Mouse (Mus musculus) testis, adult 2 months (tissue): ENCODE measurements around the gene Tmem208. TPM values are rescaled to one million over a fixed set of nuclear protein-coding genes. Genes with fewer than 3 reads are reported as not detected.

Experiments
- H3K27ac ChIP-seq: fragments of 200-500 bp; 2 replicates; pipeline ENCODE4 v1.5.1; 2012; ENCODE audit warnings: low read depth, low read length; ENCODE audit not compliant: control insufficient read depth, insufficient read depth
- H3K27me3 ChIP-seq: fragments of 200-500 bp; 2 replicates; pipeline ENCODE4 v1.6.1; 2012; ENCODE audit warnings: mild to moderate bottlenecking, low read length, moderate library complexity; ENCODE audit not compliant: control insufficient read depth, insufficient read depth
- H3K36me3 ChIP-seq: fragments of 200-500 bp; 2 replicates; pipeline ENCODE4 v1.6.1; 2012; ENCODE audit warnings: mild to moderate bottlenecking, low read length; ENCODE audit not compliant: control insufficient read depth, insufficient read depth
- H3K4me1 ChIP-seq: fragments of 200-500 bp; 2 replicates; pipeline ENCODE4 v1.6.1; 2012; ENCODE audit warnings: low read length; ENCODE audit not compliant: control insufficient read depth, insufficient read depth
- H3K4me3 ChIP-seq: fragments of 200-500 bp; 2 replicates; pipeline ENCODE4 v1.5.1; 2012; ENCODE audit warnings: low read depth, mild to moderate bottlenecking, low read length, moderate library complexity, mixed read lengths; ENCODE audit not compliant: control insufficient read depth
- CTCF ChIP-seq: fragments of 200-500 bp; IDR thresholded peaks from 2 replicates; pipeline ENCODE4 v1.5.1; 2012; ENCODE audit warnings: low read depth, mild to moderate bottlenecking, inconsistent platforms, low read length, moderate library complexity; ENCODE audit not compliant: control insufficient read depth, insufficient read depth, insufficient replicate concordance
- POLR2A ChIP-seq: fragments of 200-500 bp; IDR thresholded peaks from 2 replicates; pipeline ENCODE4 v1.6.1; 2012; ENCODE audit warnings: low read depth, mild to moderate bottlenecking, inconsistent platforms, low read length, moderate library complexity; ENCODE audit not compliant: control insufficient read depth
- polyA plus RNA-seq: library from polyadenylated mRNA; depleted of rRNA; stranded (reverse); fragments of >200 nt; gene quantifications from 2 replicates; pipeline ENCODE4 v1.2.3, GENCODE M21; 2012

Gene Tmem208
- polyA plus RNA-seq, 1 experiment = 32.4 TPM

DNA sequence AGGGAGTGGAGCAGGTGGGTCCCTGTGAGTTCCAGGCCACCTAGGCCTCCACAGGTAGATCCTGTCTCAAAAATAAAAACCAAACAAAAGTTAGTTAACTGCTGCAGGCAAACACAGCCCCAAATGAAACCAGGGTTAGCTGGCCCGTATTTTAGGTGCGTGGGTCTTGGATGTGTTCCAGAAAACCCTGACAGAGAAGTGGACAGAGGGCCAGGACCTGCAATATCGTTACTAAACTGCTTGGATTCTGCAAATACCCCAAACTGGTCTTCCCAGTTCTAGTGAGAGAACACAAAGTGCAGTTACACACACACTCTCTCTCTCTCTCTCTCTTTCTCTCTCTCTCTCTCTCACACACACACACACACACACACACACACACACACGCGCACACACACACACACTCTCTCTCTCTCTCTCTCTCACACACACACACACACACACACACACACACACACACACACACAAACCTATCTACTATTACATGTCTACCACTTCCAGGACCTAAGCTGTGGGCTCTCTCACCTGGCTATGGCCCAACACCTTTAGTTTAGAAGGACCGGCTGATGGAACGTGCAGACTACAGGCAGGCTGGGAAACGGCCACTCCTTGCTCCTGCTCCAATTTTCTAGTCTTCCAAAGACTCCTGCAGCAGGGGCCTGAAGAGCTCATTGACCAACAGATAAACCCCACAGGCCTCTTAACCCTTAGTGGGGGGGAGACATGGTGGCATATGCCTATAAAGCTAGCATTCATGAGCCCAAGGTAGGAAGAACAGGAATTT is 17.8 kb downstream of the Tmem208 start:
- no peak overlapping the region for H3K27ac ChIP-seq

GRCm38 (mm10) chr8:105345061-105345975 is 19.2 kb downstream of the Tmem208 start:
- H3K27ac ChIP-seq = no peak overlapping the region
- peaks cover 29% of the 10 kb centered on the region for H3K4me1 ChIP-seq
- no peaks in the 10 kb centered on the region for H3K27me3 ChIP-seq
- H3K36me3 ChIP-seq = no peaks in the 10 kb centered on the region; the same call in 1 of the 2 replicates
- H3K4me3 ChIP-seq = no peak overlapping the region
- TF ChIP-seq CTCF (no peak), POLR2A (no peak)

More for the DNA sequence above, 17.8 kb downstream of the Tmem208 start:
- TF ChIP-seq CTCF (no peak), POLR2A (no peak)
- no peaks in the 10 kb centered on the region; the same call in 1 of the 2 replicates for H3K36me3 ChIP-seq
- H3K4me3 ChIP-seq = no peak overlapping the region
- H3K27me3 ChIP-seq = no peaks in the 10 kb centered on the region
- H3K4me1 ChIP-seq = peaks cover 19% of the 10 kb centered on the region

DNA sequence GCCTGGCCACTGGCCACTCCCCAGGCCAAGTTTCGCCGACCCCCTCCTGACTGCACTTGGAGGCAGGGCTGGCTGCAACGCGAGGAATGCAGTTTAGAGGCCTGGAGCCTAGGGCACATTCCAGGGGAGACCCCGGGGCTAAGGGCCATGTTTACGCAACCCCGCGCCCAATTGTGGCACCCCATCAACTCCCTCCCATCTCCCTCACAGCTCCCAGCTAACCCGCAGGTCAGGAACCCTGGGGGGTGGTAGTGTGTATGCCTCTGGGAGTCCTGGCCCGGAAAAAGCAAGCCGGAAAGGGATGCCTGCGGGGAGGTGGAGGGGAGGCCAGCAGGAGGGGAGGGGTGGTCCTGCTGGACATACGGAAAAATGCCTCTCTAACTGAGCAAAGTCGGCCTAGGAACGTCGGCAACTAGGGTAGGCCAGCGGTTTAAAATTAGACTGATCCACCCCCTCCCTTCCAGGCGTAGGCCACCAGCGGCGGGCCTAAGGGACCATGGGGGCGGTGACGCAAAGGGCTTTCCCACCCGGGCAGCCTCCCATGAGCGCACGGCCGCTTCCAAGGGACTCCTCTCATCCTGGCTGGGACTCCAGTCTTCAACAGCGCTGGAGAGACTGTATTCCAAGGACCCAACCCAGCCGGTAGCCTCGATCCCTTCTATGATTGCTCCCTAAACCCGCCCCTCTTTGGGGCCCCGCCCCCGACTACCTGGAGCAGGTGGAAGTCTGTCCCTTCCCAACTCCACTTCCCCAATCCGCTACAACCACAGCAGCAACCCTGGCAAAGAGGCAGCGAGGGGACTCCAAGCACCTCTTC is 20.7 kb downstream of the Tmem208 start:
- H3K27ac ChIP-seq = peak overlapping the region; percentile 94
- H3K27me3 ChIP-seq = no peaks in the 10 kb centered on the region
- H3K4me1 ChIP-seq = peaks cover 27% of the 10 kb centered on the region
- peak overlapping the region; percentile 86 for H3K4me3 ChIP-seq
- TF ChIP-seq POLR2A = no peak
- TF ChIP-seq CTCF = no peak
- no peaks in the 10 kb centered on the region for H3K36me3 ChIP-seq

- Histone ChIP-seq H3K4me1 (peaks cover 27% of the 10 kb centered on the region), H3K36me3 (no peaks in the 10 kb centered on the region), H3K27me3 (no peaks in the 10 kb centered on the region), H3K27ac (peak within 1 kb of the TSS; percentile 94), H3K4me3 (peak within 1 kb of the TSS; percentile 86)
- TF ChIP-seq CTCF (no peak), POLR2A (peak; percentile 73)
These were observed 21.5 kb downstream of the Tmem208 start, which contains the start of gene Fhod1 for GRCm38 (mm10) chr8:105347428-105348221. Gene Fhod1 (minus strand): TSS chr8:105347953.

- Histone ChIP-seq H3K4me1 (peaks cover 27% of the 10 kb centered on the region), H3K27ac (peak within 1 kb of the TSS; percentile 94), H3K27me3 (no peaks in the 10 kb centered on the region), H3K36me3 (no peaks in the 10 kb centered on the region; the same call in 1 of the 2 replicates), H3K4me3 (peak within 1 kb of the TSS; percentile 86)
- TF ChIP-seq CTCF = no peak
These were observed 22.4 kb downstream of the Tmem208 start, which contains the start of gene Slc9a5 for GRCm38 (mm10) chr8:105348450-105349095. Gene Slc9a5 (plus strand): TSS chr8:105348843.

DNA sequence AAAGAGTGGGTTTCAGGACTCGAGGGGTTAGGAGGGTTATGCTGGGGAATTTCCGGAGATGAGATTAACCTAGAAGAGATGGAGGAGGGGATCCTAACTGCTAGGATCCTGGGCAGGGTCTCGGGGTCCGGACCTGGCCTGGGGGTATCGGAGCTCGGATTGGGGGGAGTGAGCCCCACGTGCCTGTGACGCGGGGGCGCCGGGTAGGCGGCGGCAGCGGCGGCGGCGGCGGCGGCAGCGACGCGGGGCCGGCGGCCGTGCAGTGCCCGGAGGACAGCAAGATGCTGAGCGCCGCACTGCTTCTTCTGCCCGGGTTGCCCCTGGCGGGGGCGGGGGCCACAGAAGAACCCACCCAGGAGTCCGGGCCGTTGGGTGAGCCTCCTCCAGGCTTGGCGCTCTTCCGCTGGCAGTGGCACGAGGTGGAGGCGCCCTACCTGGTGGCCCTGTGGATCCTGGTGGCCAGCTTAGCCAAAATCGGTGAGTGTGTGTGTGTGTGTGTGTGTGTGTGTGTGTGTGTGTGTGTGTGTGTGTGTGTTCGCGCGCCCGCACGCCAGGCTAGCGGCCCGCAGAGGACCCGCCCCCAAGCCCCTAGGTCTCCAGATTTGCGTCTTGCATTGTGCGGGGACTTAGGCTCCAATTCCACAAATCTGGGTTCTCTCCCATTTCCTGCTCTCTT is 23.1 kb downstream of the Tmem208 start:
- H3K27me3 ChIP-seq = no peaks in the 10 kb centered on the region
- TF ChIP-seq POLR2A = no peak
- no peak for TF ChIP-seq CTCF
- peak overlapping the region; percentile 86 for H3K4me3 ChIP-seq
- no peaks in the 10 kb centered on the region; the same call in 1 of the 2 replicates for H3K36me3 ChIP-seq
- peak overlapping the region; percentile 91 for H3K27ac ChIP-seq
- peaks cover 27% of the 10 kb centered on the region for H3K4me1 ChIP-seq
